Mouse (Mus musculus) liver, embryonic 14.5 days (tissue): ENCODE data around the gene 2510039O18Rik. TPM values are rescaled to one million over a fixed set of nuclear protein-coding genes. Genes with fewer than 3 reads are reported as not detected.

Source experiments
- ATAC-seq: fragments of 200-750 bp; cut with Nextera tagmentation; 2 replicates; pipeline ENCODE4 v1.8.0; 2017; ENCODE audit warnings: moderate number of reproducible peaks, mild to moderate bottlenecking, moderate library complexity; ENCODE audit not compliant: insufficient read depth
- DNase-seq, 3 experiments: peaks; one replicate each; pipeline ENCODE4 v3.0.0-alpha.2; 2012 to 2013; ENCODE audit warnings: low read depth in 3 of 3, low spot score in 3 of 3
- H3K27ac ChIP-seq: fragments of 300-500 bp; sonication (generic); 2 replicates; pipeline ENCODE4 v1.5.1; 2014; ENCODE audit warnings: moderate library complexity, mild to moderate bottlenecking, control low read depth, inconsistent platforms
- H3K27me3 ChIP-seq: fragments of 300-500 bp; sonication (generic); 2 replicates; pipeline ENCODE4 v1.6.1; 2014; ENCODE audit warnings: mild to moderate bottlenecking, low read length, moderate library complexity; ENCODE audit not compliant: control insufficient read depth, insufficient read depth
- H3K36me3 ChIP-seq: fragments of 300-500 bp; sonication (generic); replicated peaks from 2 replicates; pipeline ENCODE4 v1.6.1; 2014; ENCODE audit warnings: low read depth; ENCODE audit not compliant: control insufficient read depth, insufficient read depth
- H3K4me1 ChIP-seq, 2 experiments: fragments of 200-500 bp in 1 of 2; fragments of 300-500 bp in 1 of 2; sonication (generic) in 1 of 2; replicated peaks; 2 replicates each; pipeline ENCODE4 v1.6.1; 2012 to 2014; ENCODE audit warnings: antibody characterized with exemption in 1 of 2, inconsistent platforms in 1 of 2, low read length in 1 of 2; ENCODE audit not compliant: control insufficient read depth in 2 of 2, insufficient read depth in 2 of 2
- H3K4me2 ChIP-seq: fragments of 300-500 bp; sonication (generic); 2 replicates; pipeline ENCODE4 v1.6.1; 2014; ENCODE audit warnings: low read depth, mild to moderate bottlenecking, control low read depth, moderate library complexity
- H3K4me3 ChIP-seq, 2 experiments: fragments of 200-500 bp in 1 of 2; fragments of 300-500 bp in 1 of 2; sonication (generic) in 1 of 2; 2 replicates each; pipeline ENCODE4 v1.5.1; 2012 to 2014; ENCODE audit warnings: low read depth in 2 of 2, low read length in 2 of 2, mild to moderate bottlenecking in 2 of 2, control low read depth in 1 of 2, inconsistent platforms in 1 of 2, moderate library complexity in 1 of 2; ENCODE audit not compliant: insufficient read depth in 1 of 2
- H3K9ac ChIP-seq: fragments of 300-500 bp; sonication (generic); replicated peaks from 2 replicates; pipeline ENCODE4 v1.6.1; 2014; ENCODE audit warnings: mild to moderate bottlenecking, control low read depth, moderate library complexity
- H3K9me3 ChIP-seq: fragments of 300-500 bp; sonication (generic); 2 replicates; pipeline ENCODE4 v1.6.1; 2016; ENCODE audit warnings: low read length, mixed read lengths; ENCODE audit not compliant: control insufficient read depth
- CTCF ChIP-seq: IDR thresholded peaks from 2 replicates; pipeline ENCODE4 v1.5.1; 2016; ENCODE audit warnings: antibody characterized with exemption, low read depth, control low read depth
- EP300 ChIP-seq: IDR thresholded peaks from 2 replicates; pipeline ENCODE4 v1.6.1; 2016; ENCODE audit warnings: antibody characterized with exemption, low read depth
- WGBS: fragments of 180-500 bp; shearing (Covaris S2); extraction: QIAGEN DNeasy Blood & Tissue Kit; methylation state at CpG from one replicate; pipeline ENCODE4 v1.1.7; 2014; ENCODE audit not compliant: insufficient replicate concordance; 5-methylcytosine and 5-hydroxymethylcytosine counted together
- polyA plus RNA-seq, 2 experiments: library from polyadenylated mRNA; depleted of rRNA in 1 of 2; stranded (reverse) in 1 of 2; unstranded in 1 of 2; fragments of >200 nt; fragmentation: Nextera tagmentation in 1 of 2; extraction: Ambion mirVana in 1 of 2; gene quantifications; 2 replicates each; pipeline versions ENCODE4 v1.2.1 to v1.2.3; 2012 to 2014

2510039O18Rik gene
- polyA plus RNA-seq, 2 experiments = 7.8 to 18.8 TPM

GRCm38 (mm10) chr4:147927705-147928104 lies 13.0 kb upstream of the 2510039O18Rik start:
- peak; percentile 35; the same call in 1 of the 2 replicates for ATAC-seq
- no peak for DNase-seq
- no peaks in the 10 kb centered on the region for H3K36me3 ChIP-seq
- no peak overlapping the region for H3K27ac ChIP-seq
- H3K4me3 ChIP-seq = no peak overlapping the region
- TF ChIP-seq EP300 (no peak), CTCF (no peak)
- H3K4me1 ChIP-seq = peaks cover 0 to 1% of the 10 kb centered on the region in 2 experiments; a peak in 1 of 4 replicates
- no peak overlapping the region for H3K9ac ChIP-seq
- no peak overlapping the region for H3K4me2 ChIP-seq
- no peaks in the 10 kb centered on the region for H3K27me3 ChIP-seq
- WGBS = 21% methylated on average over 8 of the region's 8 CpGs
- no peaks in the 10 kb centered on the region for H3K9me3 ChIP-seq

- DNase-seq (no peak), ATAC-seq (peak; percentile 2; the same call in 1 of the 2 replicates)
- WGBS = 19% methylated on average over 9 of the region's 9 CpGs
- H3K27ac ChIP-seq = no peak overlapping the region
- no peaks in the 10 kb centered on the region for H3K9me3 ChIP-seq
- H3K27me3 ChIP-seq = no peaks in the 10 kb centered on the region
- no peaks in the 10 kb centered on the region for H3K36me3 ChIP-seq
- H3K4me2 ChIP-seq = no peak overlapping the region
- peaks cover 0 to 1% of the 10 kb centered on the region in 2 experiments; a peak in 1 of 4 replicates for H3K4me1 ChIP-seq
- no peak overlapping the region for H3K4me3 ChIP-seq
- no peak for TF ChIP-seq EP300
- TF ChIP-seq CTCF = no peak
- no peak overlapping the region for H3K9ac ChIP-seq
Observed at GRCm38 (mm10) chr4:147928136-147928535, 12.6 kb upstream of the 2510039O18Rik start.

- no peak overlapping the region for H3K4me2 ChIP-seq
- ATAC-seq = no peak
Observed at GRCm38 (mm10) chr4:147928540-147928939, 12.2 kb upstream of the 2510039O18Rik start.

GRCm38 (mm10) chr4:147930946-147931345 lies 9.7 kb upstream of the 2510039O18Rik start:
- H3K4me2 ChIP-seq = no peak overlapping the region
- no peak overlapping the region for H3K4me3 ChIP-seq
- ATAC-seq = no peak
- peaks cover 0 to 6% of the 10 kb centered on the region in 2 experiments; a peak in 2 of 4 replicates for H3K4me1 ChIP-seq
- H3K36me3 ChIP-seq = no peaks in the 10 kb centered on the region
- no peaks in the 10 kb centered on the region for H3K9me3 ChIP-seq
- WGBS = 82% methylated on average over 14 of the region's 14 CpGs
- no peaks in the 10 kb centered on the region for H3K27me3 ChIP-seq
- H3K9ac ChIP-seq = no peak overlapping the region
- H3K27ac ChIP-seq = no peak overlapping the region
- TF ChIP-seq EP300 (no peak), CTCF (no peak)
- DNase-seq = no peak

More at GRCm38 (mm10) chr4:147928540-147928939, 12.2 kb upstream of the 2510039O18Rik start:
- H3K36me3 ChIP-seq = no peaks in the 10 kb centered on the region
- no peaks in the 10 kb centered on the region for H3K27me3 ChIP-seq
- H3K27ac ChIP-seq = no peak overlapping the region
- no peak overlapping the region for H3K4me3 ChIP-seq
- H3K9me3 ChIP-seq = no peaks in the 10 kb centered on the region
- 68% methylated on average over 7 of the region's 7 CpGs for WGBS
- H3K9ac ChIP-seq = no peak overlapping the region
- no peak for DNase-seq
- TF ChIP-seq EP300 = no peak
- TF ChIP-seq CTCF = no peak
- H3K4me1 ChIP-seq = peaks cover 0 to 1% of the 10 kb centered on the region in 2 experiments; a peak in 1 of 4 replicates

GRCm38 (mm10) chr4:147934134-147934533 lies 6.6 kb upstream of the 2510039O18Rik start:
- Histone ChIP-seq H3K36me3 (no peaks in the 10 kb centered on the region), H3K4me3 (no peak overlapping the region), H3K4me2 (no peak overlapping the region), H3K9me3 (no peaks in the 10 kb centered on the region), H3K9ac (no peak overlapping the region), H3K27ac (no peak overlapping the region), H3K27me3 (no peaks in the 10 kb centered on the region; the same call in 1 of the 2 replicates), H3K4me1 (peaks cover 0 to 18% of the 10 kb centered on the region in 2 experiments; a peak in 3 of 4 replicates)
- WGBS = 49% methylated on average over 3 of the region's 3 CpGs
- TF ChIP-seq CTCF (no peak), EP300 (no peak)
- no peak for DNase-seq
- ATAC-seq = no peak
